7 mouse cellular contexts compared by ENCODE assay signal in genomic region chr11:20396204-20396848, GRCm38 (mm10).
DNase-seq lines count a peak whose midpoint lies in the region; ATAC-seq and TF ChIP-seq lines count a peak whose summit lies in the region.

No protein-coding gene starts in this region.

- peak; percentile 85 for ATAC-seq in lung, postnatal 0 days
- ATAC-seq in kidney, embryonic 16.5 days (ENCODE audit: low FRiP score, low TSS enrichment) = no peak

- peak; percentile 57 for DNase-seq in R1 (ENCODE audit: low read depth, low spot score)
- peak; percentile 39 to 62 for DNase-seq in layer of hippocampus, postnatal 10 days (ENCODE audit: low spot score in 2 of 2)
- DNase-seq in lung, postnatal 0 days (ENCODE audit: low spot score) = peak; percentile 69
- no peak for DNase-seq in ovary, adult 18-20 months (ENCODE audit: low spot score)
- DNase-seq in kidney, adult 18-20 months = no peak

- peak overlapping the region; percentile 17; the same call in 1 of the 2 replicates for H3K27ac ChIP-seq in ES-Bruce4 (ENCODE audit: insufficient read depth, low read length)
- H3K27ac ChIP-seq in lung, postnatal 0 days (ENCODE audit: low read length) = no peak overlapping the region
- no peak overlapping the region for H3K27ac ChIP-seq in kidney, embryonic 16.5 days (ENCODE audit: low read length)

- no peak overlapping the region for H3K4me3 ChIP-seq in ES-Bruce4 (ENCODE audit: low read depth, low read length)
- no peak overlapping the region for H3K4me3 ChIP-seq in lung, postnatal 0 days (ENCODE audit: low read depth, low read length)
- no peak overlapping the region for H3K4me3 ChIP-seq in kidney, embryonic 16.5 days (ENCODE audit: low read length)

- H3K9me3 ChIP-seq in ES-Bruce4 (replicated peaks; ENCODE audit: control insufficient read depth, insufficient read depth, low read length, poor library complexity, severe bottlenecking) = peaks cover 11% of the 10 kb centered on the region
- H3K9me3 ChIP-seq in lung, postnatal 0 days (ENCODE audit: low read length) = no peaks in the 10 kb centered on the region
- peaks cover 4% of the 10 kb centered on the region for H3K9me3 ChIP-seq in kidney, embryonic 16.5 days (ENCODE audit: low read length)

- no peaks in the 10 kb centered on the region for H3K36me3 ChIP-seq in ES-Bruce4 (ENCODE audit: control insufficient read depth, insufficient read depth, low read length, poor library complexity, severe bottlenecking)
- H3K36me3 ChIP-seq in lung, postnatal 0 days (ENCODE audit: insufficient read depth, low read length) = no peaks in the 10 kb centered on the region
- H3K36me3 ChIP-seq in kidney, embryonic 16.5 days (ENCODE audit: insufficient read depth, low read length) = no peaks in the 10 kb centered on the region

- no peak for TF ChIP-seq POLR2A in ES-Bruce4 (IDR thresholded peaks at IDR 0.05; ENCODE audit: insufficient read depth, low read length)

- no peak for TF ChIP-seq CTCF in ES-Bruce4 (IDR thresholded peaks at IDR 0.05; ENCODE audit: low read depth, low read length)
- no peak for TF ChIP-seq CTCF in lung, postnatal 0 days (IDR thresholded peaks at IDR 0.05)

- peaks cover 3% of the 10 kb centered on the region for H3K4me1 ChIP-seq in ES-Bruce4 (ENCODE audit: control insufficient read depth, insufficient read depth, low read length)
- H3K4me1 ChIP-seq in lung, postnatal 0 days (ENCODE audit: insufficient read depth, low read depth, low read length) = no peaks in the 10 kb centered on the region
- peaks cover 7% of the 10 kb centered on the region for H3K4me1 ChIP-seq in kidney, embryonic 16.5 days (ENCODE audit: insufficient read depth, low read length)

- H3K27me3 ChIP-seq in ES-Bruce4 (ENCODE audit: control insufficient read depth, insufficient read depth, low read length, poor library complexity, severe bottlenecking) = no peaks in the 10 kb centered on the region
- no peaks in the 10 kb centered on the region for H3K27me3 ChIP-seq in lung, postnatal 0 days (replicated peaks; ENCODE audit: insufficient read depth, low read length)
- no peaks in the 10 kb centered on the region for H3K27me3 ChIP-seq in kidney, embryonic 16.5 days (ENCODE audit: insufficient read depth, low read length)

- no peak for TF ChIP-seq EP300 in ES-Bruce4 (IDR thresholded peaks at IDR 0.05; ENCODE audit: insufficient read depth, low read depth, low read length)
- TF ChIP-seq EP300 in lung, postnatal 0 days (IDR thresholded peaks at IDR 0.05) = 0 out of 2 replicates have a peak, but pooled peaks have one; percentile 20

- 0 out of 2 replicates have a peak overlapping the region, but pooled peaks have one; percentile 23 for H3K9ac ChIP-seq in ES-Bruce4 (ENCODE audit: low read depth, poor library complexity, severe bottlenecking)
- no peak overlapping the region for H3K9ac ChIP-seq in lung, postnatal 0 days (replicated peaks; ENCODE audit: low read depth)
- no peak overlapping the region for H3K9ac ChIP-seq in kidney, embryonic 16.5 days (replicated peaks; ENCODE audit: low read length)

- 43% methylated on average over 11 of the region's 11 CpGs for whole genome bisulfite sequencing in lung, postnatal 0 days
- WGBS in kidney, embryonic 16.5 days = 69% methylated on average over 11 of the region's 11 CpGs

- H3K4me2 ChIP-seq in lung, postnatal 0 days (replicated peaks; ENCODE audit: low read depth, low read length) = no peak overlapping the region
- H3K4me2 ChIP-seq in kidney, embryonic 16.5 days (replicated peaks; ENCODE audit: low read depth, low read length) = no peak overlapping the region

Comparison
In these comparisons a context has a peak if more than half of its experiments do, and no peak if none do; other contexts are left out.
1. DNase-seq: peak in R1 (single experiment), layer of hippocampus, postnatal 10 days (2 of 2) and lung, postnatal 0 days (single experiment); none in ovary, adult 18-20 months (single experiment) and kidney, adult 18-20 months (single experiment).